ENCODE assay signal across 8 mouse cellular contexts in the genomic region with DNA sequence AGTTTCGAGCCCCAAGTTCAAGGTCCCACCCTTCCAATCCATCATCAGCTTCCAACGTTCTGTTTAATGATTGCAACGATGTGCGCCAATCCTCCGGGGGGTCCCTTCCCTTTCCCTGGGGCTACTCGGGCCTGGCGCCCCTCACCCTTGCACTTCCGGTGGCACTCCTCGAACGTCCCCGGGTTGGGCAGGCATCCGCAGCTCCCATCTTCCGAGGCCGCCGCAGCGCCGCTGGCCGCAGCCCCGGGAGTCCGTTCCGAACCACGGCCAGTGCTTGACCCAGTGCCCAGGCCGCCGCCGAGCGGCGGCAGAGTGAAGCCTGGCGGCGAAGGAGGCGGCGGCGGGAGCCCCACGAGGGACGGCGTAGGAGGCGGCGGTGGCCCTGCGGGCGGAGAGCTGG. TPM values are rescaled to one million over a fixed set of nuclear protein-coding genes. Genes with fewer than 3 reads are reported as not detected.
DNase-seq lines count a peak whose midpoint lies in the region; ATAC-seq and TF ChIP-seq lines count a peak whose summit lies in the region.

No protein-coding gene starts in this region.

- peaks cover 5% of the 10 kb centered on the region; the same call in 1 of the 2 replicates for H3K4me1 ChIP-seq in spleen, adult 2 months (ENCODE audit: control insufficient read depth, insufficient read depth, insufficient read length)
- peaks cover 22% of the 10 kb centered on the region for H3K4me1 ChIP-seq in limb, embryonic 13.5 days
- H3K4me1 ChIP-seq in stomach, embryonic 15.5 days, result peaks cover 15% of the 10 kb centered on the region

- peak overlapping the region; percentile 100 for H3K4me3 ChIP-seq in gastrocnemius, adult 2 months
- H3K4me3 ChIP-seq in spleen, adult 2 months (ENCODE audit: extremely low read depth, insufficient read depth, insufficient read length), result peak overlapping the region; percentile 78
- peak overlapping the region; percentile 100 for H3K4me3 ChIP-seq in limb, embryonic 13.5 days
- peak overlapping the region; percentile 100 for H3K4me3 ChIP-seq in stomach, embryonic 15.5 days (replicated peaks)

- H3K36me3 ChIP-seq in spleen, adult 2 months (ENCODE audit: control insufficient read depth, insufficient read depth, low read length), result peaks cover 11% of the 10 kb centered on the region
- H3K36me3 ChIP-seq in limb, embryonic 13.5 days, result peaks cover 70% of the 10 kb centered on the region
- H3K36me3 ChIP-seq in stomach, embryonic 15.5 days, result peaks cover 30% of the 10 kb centered on the region

- ATAC-seq in limb, embryonic 13.5 days (ENCODE audit: low FRiP score, low read depth), result no peak
- no peak for ATAC-seq in stomach, embryonic 15.5 days (ENCODE audit: insufficient read depth, low FRiP score, low read depth)
- no peak for ATAC-seq in megakaryocyte-erythroid progenitor cell, adult 5-6 weeks (replicated peaks; ENCODE audit: low FRiP score, low TSS enrichment, poor library complexity, severe bottlenecking)

- no peak for DNase-seq in gastrocnemius, adult 2 months
- DNase-seq in gastrocnemius, adult 18-20 months (ENCODE audit: low spot score), result no peak
- peak in 1 of 2 experiments; percentile 26 for DNase-seq in spleen, adult 2 months (ENCODE audit: low read depth in 1 of 2, low spot score in 2 of 2)
- DNase-seq in spleen, postnatal 10 days (ENCODE audit: low spot score in 2 of 2), result no peak
- no peak for DNase-seq in left cerebral cortex, adult 18-20 months (ENCODE audit: low spot score in 2 of 2)

- peak overlapping the region; percentile 90 for H3K27ac ChIP-seq in gastrocnemius, adult 2 months
- H3K27ac ChIP-seq in spleen, adult 2 months (ENCODE audit: insufficient read depth, low read length), result peak overlapping the region; percentile 45
- peak overlapping the region; percentile 22 for H3K27ac ChIP-seq in limb, embryonic 13.5 days
- H3K27ac ChIP-seq in stomach, embryonic 15.5 days, result peak overlapping the region; percentile 80

- TF ChIP-seq POLR2A in spleen, adult 2 months (IDR thresholded peaks at IDR 0.05; ENCODE audit: low read depth, low read length), result no peak

- peak overlapping the region; percentile 93 for H3K4me2 ChIP-seq in limb, embryonic 13.5 days (replicated peaks)
- peak overlapping the region; percentile 85 for H3K4me2 ChIP-seq in stomach, embryonic 15.5 days

- intact Hi-C loops in gastrocnemius, adult 2 months (cut with DNase I), result no loop called here

- WGBS in spleen, adult 2 months, result under 1% methylated on average over 39 of the region's 39 CpGs
- under 1% methylated on average over 39 of the region's 39 CpGs for WGBS in limb, embryonic 13.5 days
- WGBS in stomach, embryonic 15.5 days, result under 1% methylated on average over 39 of the region's 39 CpGs

- no peaks in the 10 kb centered on the region for H3K9me3 ChIP-seq in limb, embryonic 13.5 days
- H3K9me3 ChIP-seq in stomach, embryonic 15.5 days, result no peaks in the 10 kb centered on the region

- peak overlapping the region; percentile 98 for H3K9ac ChIP-seq in limb, embryonic 13.5 days
- peak overlapping the region; percentile 98 for H3K9ac ChIP-seq in stomach, embryonic 15.5 days

- no peaks in the 10 kb centered on the region for H3K27me3 ChIP-seq in spleen, adult 2 months (ENCODE audit: control insufficient read depth, insufficient read depth, low read length)
- H3K27me3 ChIP-seq in limb, embryonic 13.5 days, result no peaks in the 10 kb centered on the region
- no peaks in the 10 kb centered on the region for H3K27me3 ChIP-seq in stomach, embryonic 15.5 days (replicated peaks)

- no peak for TF ChIP-seq CTCF in gastrocnemius, adult 2 months (IDR thresholded peaks at IDR 0.05)
- TF ChIP-seq CTCF in spleen, adult 2 months (IDR thresholded peaks at IDR 0.05; ENCODE audit: extremely low read depth, insufficient read depth, insufficient read length, insufficient replicate concordance), result no peak

RNA-seq across cellular contexts. Expression of a gene that starts 0.4 kb away (rescaled TPM):
- total RNA-seq in gastrocnemius, adult 2 months (2021), result 10 to 100 TPM; 41.0 to 52.4 TPM
- total RNA-seq in gastrocnemius, adult 18-20 months (2021), result 10 to 100 TPM; 40.8 to 44.0 TPM
- polyA plus RNA-seq in spleen, adult 2 months (2012; rRNA removed), result 51.1 and 66.8 TPM in 2 replicates
- polyA plus RNA-seq in limb, embryonic 13.5 days (2015; fragmentation: Nextera tagmentation; extraction: Ambion mirVana), result 126 and 133 TPM in 2 replicates
- 161 and 181 TPM in 2 replicates for polyA plus RNA-seq in stomach, embryonic 15.5 days (2015; fragmentation: Nextera tagmentation; extraction: Ambion mirVana)
- 100 to 1,000 TPM; 116 to 122 TPM for total RNA-seq in left cerebral cortex, adult 18-20 months (2021)
- total RNA-seq in megakaryocyte-erythroid progenitor cell, adult 5-6 weeks (2014; fragmentation: Nextera tagmentation), result 111 and 140 TPM in 2 replicates
- 44.6 and 64.9 TPM in 2 replicates for total RNA-seq in megakaryocyte-erythroid progenitor cell, adult 5-6 weeks (2017)

RNA-seq across cellular contexts. Expression of a gene that starts 15.8 kb away (rescaled TPM):
- 10 to 100 TPM; 38.0 to 61.8 TPM for total RNA-seq in gastrocnemius, adult 2 months (2021)
- 10 to 100 TPM; 59.5 to 87.1 TPM for total RNA-seq in gastrocnemius, adult 18-20 months (2021)
- 1,613 and 1,762 TPM in 2 replicates for polyA plus RNA-seq in spleen, adult 2 months (2012; rRNA removed)
- 236 and 241 TPM in 2 replicates for polyA plus RNA-seq in limb, embryonic 13.5 days (2015; fragmentation: Nextera tagmentation; extraction: Ambion mirVana)
- polyA plus RNA-seq in stomach, embryonic 15.5 days (2015; fragmentation: Nextera tagmentation; extraction: Ambion mirVana), result 363 and 515 TPM in 2 replicates
- 1,000 to 10,000 TPM; 1,855 to 2,066 TPM for total RNA-seq in left cerebral cortex, adult 18-20 months (2021)
- 113 and 140 TPM in 2 replicates for total RNA-seq in megakaryocyte-erythroid progenitor cell, adult 5-6 weeks (2014; fragmentation: Nextera tagmentation)
- total RNA-seq in megakaryocyte-erythroid progenitor cell, adult 5-6 weeks (2017), result 556 and 867 TPM in 2 replicates

RNA-seq across cellular contexts. Expression of a gene that starts 22.4 kb away (rescaled TPM):
- 1 to 10 TPM in 1 of 2 experiments, under 1 TPM in 1; 0.64 to 1.1 TPM for total RNA-seq in gastrocnemius, adult 2 months (2021)
- total RNA-seq in gastrocnemius, adult 18-20 months (2021), result 1 to 10 TPM in 1 of 2 experiments, under 1 TPM in 1; 0.84 to 4.3 TPM
- 4.3 and 6.7 TPM in 2 replicates for polyA plus RNA-seq in spleen, adult 2 months (2012; rRNA removed)
- 8.9 and 10.3 TPM in 2 replicates for polyA plus RNA-seq in limb, embryonic 13.5 days (2015; fragmentation: Nextera tagmentation; extraction: Ambion mirVana)
- polyA plus RNA-seq in stomach, embryonic 15.5 days (2015; fragmentation: Nextera tagmentation; extraction: Ambion mirVana), result 36.2 and 52.7 TPM in 2 replicates
- 1 to 10 TPM; 3.9 to 5.3 TPM for total RNA-seq in left cerebral cortex, adult 18-20 months (2021)
- total RNA-seq in megakaryocyte-erythroid progenitor cell, adult 5-6 weeks (2014; fragmentation: Nextera tagmentation), result 2.3 and 3.6 TPM in 2 replicates
- total RNA-seq in megakaryocyte-erythroid progenitor cell, adult 5-6 weeks (2017), result 15.4 TPM in 1 of 2 replicates, not detected in the other

RNA-seq across cellular contexts. Expression of a gene that starts 33.6 kb away (rescaled TPM):
- not detected for total RNA-seq in gastrocnemius, adult 2 months (2021)
- under 1 TPM in 1 of 2 experiments, not detected in 1; 0.95 TPM for total RNA-seq in gastrocnemius, adult 18-20 months (2021)
- 0.25 and 0.28 TPM in 2 replicates for polyA plus RNA-seq in spleen, adult 2 months (2012; rRNA removed)
- not detected in 2 replicates for polyA plus RNA-seq in limb, embryonic 13.5 days (2015; fragmentation: Nextera tagmentation; extraction: Ambion mirVana)
- 8.0 and 23.5 TPM in 2 replicates for polyA plus RNA-seq in stomach, embryonic 15.5 days (2015; fragmentation: Nextera tagmentation; extraction: Ambion mirVana)
- not detected for total RNA-seq in left cerebral cortex, adult 18-20 months (2021)
- total RNA-seq in megakaryocyte-erythroid progenitor cell, adult 5-6 weeks (2014; fragmentation: Nextera tagmentation), result not detected in 2 replicates
- total RNA-seq in megakaryocyte-erythroid progenitor cell, adult 5-6 weeks (2017), result not detected in 2 replicates

RNA-seq across cellular contexts. Expression of a gene that starts 33.6 kb away (rescaled TPM):
- total RNA-seq in gastrocnemius, adult 2 months (2021), result not detected
- not detected for total RNA-seq in gastrocnemius, adult 18-20 months (2021)
- not detected in 2 replicates for polyA plus RNA-seq in spleen, adult 2 months (2012; rRNA removed)
- 0.64 TPM in 1 of 2 replicates, not detected in the other for polyA plus RNA-seq in limb, embryonic 13.5 days (2015; fragmentation: Nextera tagmentation; extraction: Ambion mirVana)
- polyA plus RNA-seq in stomach, embryonic 15.5 days (2015; fragmentation: Nextera tagmentation; extraction: Ambion mirVana), result 3.1 TPM in 1 of 2 replicates, not detected in the other
- not detected for total RNA-seq in left cerebral cortex, adult 18-20 months (2021)
- total RNA-seq in megakaryocyte-erythroid progenitor cell, adult 5-6 weeks (2014; fragmentation: Nextera tagmentation), result not detected in 2 replicates
- total RNA-seq in megakaryocyte-erythroid progenitor cell, adult 5-6 weeks (2017), result not detected in 2 replicates

Comparison
In these comparisons a context has a peak if more than half of its experiments do, and no peak if none do; other contexts are left out.
1. H3K27ac ChIP-seq: peak in every context shown above with its lines; median percentile 90 in gastrocnemius, adult 2 months; 80 in stomach, embryonic 15.5 days; 45 in spleen, adult 2 months; 22 in limb, embryonic 13.5 days.